Mouse (Mus musculus): ENCODE measurements around the gene Prkg2. TPM values are rescaled to one million over a fixed set of nuclear protein-coding genes. Genes with fewer than 3 reads are reported as not detected.

Prkg2 gene
- polyA plus RNA-seq, 1 experiment from 2014 or later = 3.9 TPM

GRCm38 (mm10) chr5:98882096-98882495 is 155.1 kb downstream of the Prkg2 start:
- no peak for ATAC-seq (ENCODE audit: low FRiP score, low read depth)
- Histone ChIP-seq H3K9me3 (no peaks in the 10 kb centered on the region), H3K4me2 (replicated peaks) (no peak overlapping the region), H3K9ac (no peak overlapping the region), H3K4me3 (no peak overlapping the region), H3K27ac (no peak overlapping the region), H3K4me1 (no peaks in the 10 kb centered on the region), H3K27me3 (no peaks in the 10 kb centered on the region), H3K36me3 (no peaks in the 10 kb centered on the region)
- WGBS = 57% methylated on average over 3 of the region's 3 CpGs

Other genes with a start within 250 kb of the Prkg2 start
- 3.0 and 3.3 TPM in 2 replicates for gene Bmp3, start 182.9 kb downstream of the Prkg2 start, polyA plus RNA-seq (2015; fragmentation: Nextera tagmentation; extraction: Ambion mirVana)

Data from limb, embryonic 13.5 days (tissue).